Mouse (Mus musculus): ENCODE data around the gene Myom1. TPM values are rescaled to one million over a fixed set of nuclear protein-coding genes. Genes with fewer than 3 reads are reported as not detected.

Gene Myom1
- total RNA-seq, 2 experiments from 2014 or later, result 2.3 to 3.7 TPM

DNA sequence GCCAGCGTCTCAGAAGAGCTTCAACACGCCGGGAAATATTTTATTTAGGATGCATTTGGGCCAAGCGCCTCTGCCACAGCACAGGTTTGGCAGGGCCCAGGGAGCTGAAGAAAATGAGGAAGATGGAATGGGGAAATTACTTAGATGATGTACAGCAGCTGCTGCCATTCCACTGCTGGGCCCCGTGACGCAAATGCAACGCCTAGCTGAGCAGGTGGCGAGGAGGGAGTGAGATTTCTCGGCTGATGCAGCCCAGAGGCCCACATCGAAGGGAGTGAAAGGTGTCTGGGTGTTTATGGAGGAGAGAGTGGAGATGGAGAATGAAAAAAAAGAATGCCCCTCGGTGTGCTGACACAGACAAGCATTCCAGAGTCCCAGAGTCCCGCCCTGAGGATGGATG, 123.1 kb downstream of the Myom1 start:
- intact Hi-C loops (cut with DNase I), result no loop called here
- peak; percentile 50 to 67 for DNase-seq (ENCODE audit: low spot score in 2 of 2)

DNA sequence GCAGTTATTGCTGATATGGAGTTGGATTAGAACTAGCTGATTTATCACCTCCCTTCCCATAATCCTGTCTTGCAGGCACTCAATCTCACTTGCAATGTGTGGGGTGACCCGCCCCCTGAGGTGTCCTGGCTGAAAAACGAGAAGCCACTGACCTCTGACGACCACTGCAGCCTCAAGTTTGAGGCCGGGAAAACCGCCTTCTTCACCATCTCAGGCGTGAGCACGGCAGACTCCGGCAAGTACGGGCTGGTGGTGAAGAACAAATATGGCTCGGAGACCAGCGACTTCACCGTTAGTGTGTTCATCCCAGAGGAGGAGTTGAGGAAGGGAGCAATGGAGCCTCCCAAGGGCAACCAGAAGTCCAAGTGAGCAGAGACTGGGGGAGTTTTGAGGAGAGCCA, 123.6 kb downstream of the Myom1 start:
- DNase-seq (ENCODE audit: low spot score in 2 of 2), result no peak

DNA sequence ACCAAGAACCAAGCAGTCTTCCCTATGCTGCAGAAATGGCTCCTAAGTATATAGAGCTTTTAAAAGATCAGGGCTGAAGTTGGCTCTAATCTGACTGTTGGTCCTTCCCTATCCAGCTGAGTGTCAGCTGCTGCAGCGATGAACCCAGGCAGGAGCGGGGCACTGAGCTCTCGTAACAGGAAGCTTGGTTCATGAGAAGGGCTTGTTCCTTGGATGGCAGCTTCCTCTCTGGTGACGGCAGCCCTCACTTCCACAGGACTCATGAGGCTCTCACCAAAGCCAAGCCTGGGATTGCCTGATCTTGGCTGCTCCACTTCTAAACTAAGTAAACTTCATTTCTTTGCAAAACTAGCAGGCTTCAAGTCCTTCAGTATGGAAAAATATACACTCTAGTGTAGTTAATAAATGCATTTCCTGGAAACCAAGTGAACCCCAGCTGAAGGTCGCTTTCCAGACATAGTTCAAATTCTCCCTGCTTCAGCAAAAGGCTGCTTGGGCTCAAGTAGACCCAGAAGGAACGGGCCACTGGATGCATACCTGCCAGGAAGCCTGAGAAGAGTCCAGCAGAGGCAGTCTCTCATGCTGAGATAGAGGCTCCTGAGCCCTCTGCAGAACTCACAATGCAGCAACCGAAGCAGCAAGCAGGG, 125.2 kb downstream of the Myom1 start:
- intact Hi-C loops (cut with DNase I), result no loop called here

More for the DNA sequence above, 123.6 kb downstream of the Myom1 start:
- intact Hi-C loops (cut with DNase I), result no loop called here

DNA sequence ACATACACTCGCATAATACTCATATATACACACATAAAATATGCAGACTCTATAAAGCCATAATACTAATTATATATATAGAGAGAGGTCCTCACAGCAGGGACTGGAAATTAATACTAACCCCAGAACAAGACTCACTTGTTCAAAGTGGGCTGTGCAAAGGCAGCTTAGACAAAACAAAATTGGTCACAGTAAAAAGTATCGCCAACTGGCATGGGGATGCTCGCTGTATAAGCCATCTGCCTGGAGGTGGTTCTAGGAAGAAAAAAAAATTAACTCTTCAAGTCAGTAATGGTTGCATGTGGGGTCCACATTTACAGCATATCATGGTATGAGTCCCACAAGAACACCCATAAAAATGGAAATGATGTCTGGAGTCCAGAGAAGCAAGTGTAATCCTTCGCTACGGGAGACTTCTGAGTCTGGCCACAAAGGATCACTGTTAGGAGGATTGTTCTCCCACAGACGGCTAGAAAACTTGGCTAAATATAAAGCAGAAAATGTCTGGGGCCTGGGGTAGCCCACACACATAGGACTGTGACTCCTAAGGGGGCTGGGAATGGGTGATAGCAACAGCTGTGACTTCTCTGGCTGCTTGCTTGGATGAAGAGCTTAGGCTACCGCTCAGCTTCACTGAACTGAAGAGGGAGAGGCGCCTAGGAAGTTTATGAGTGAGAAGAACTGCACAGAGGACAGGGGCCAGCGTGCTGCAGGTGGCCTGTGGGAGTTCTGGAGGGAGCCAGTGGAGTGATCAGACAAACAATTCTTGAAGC, 127.2 kb downstream of the Myom1 start:
- DNase-seq (ENCODE audit: low spot score in 2 of 2), result peak; percentile 39 to 66
- intact Hi-C loops (cut with DNase I), result loop anchor here (5.0 kb wide), 1 partner anchor 53 kb away; the partner anchor contains the start of gene Lpin2

More for the DNA sequence above, 125.2 kb downstream of the Myom1 start:
- no peak for DNase-seq (ENCODE audit: low spot score in 2 of 2)

DNA sequence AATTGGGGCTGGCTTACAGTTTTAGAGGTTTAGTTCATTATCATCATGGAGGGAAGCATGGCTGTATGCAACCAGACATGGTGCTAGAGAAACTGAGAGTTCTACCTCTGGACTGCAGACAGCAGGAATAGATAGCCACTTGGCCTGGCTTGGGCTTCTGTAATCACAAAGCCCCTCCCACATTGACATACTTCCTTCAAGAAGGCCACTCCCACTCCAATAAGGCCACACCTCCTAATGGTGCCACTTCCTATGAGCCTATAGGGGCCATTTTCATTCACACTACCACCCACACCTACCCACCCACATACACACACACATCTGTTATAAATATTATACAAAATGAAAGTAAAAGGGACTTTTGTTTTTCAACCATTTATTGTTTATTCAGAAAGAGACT, 129.8 kb downstream of the Myom1 start:
- no peak for DNase-seq (ENCODE audit: low spot score in 2 of 2)
- intact Hi-C loops (cut with DNase I), result loop anchor here (5.0 kb wide), 1 partner anchor 50 kb away; the partner anchor contains the start of gene Lpin2

DNA sequence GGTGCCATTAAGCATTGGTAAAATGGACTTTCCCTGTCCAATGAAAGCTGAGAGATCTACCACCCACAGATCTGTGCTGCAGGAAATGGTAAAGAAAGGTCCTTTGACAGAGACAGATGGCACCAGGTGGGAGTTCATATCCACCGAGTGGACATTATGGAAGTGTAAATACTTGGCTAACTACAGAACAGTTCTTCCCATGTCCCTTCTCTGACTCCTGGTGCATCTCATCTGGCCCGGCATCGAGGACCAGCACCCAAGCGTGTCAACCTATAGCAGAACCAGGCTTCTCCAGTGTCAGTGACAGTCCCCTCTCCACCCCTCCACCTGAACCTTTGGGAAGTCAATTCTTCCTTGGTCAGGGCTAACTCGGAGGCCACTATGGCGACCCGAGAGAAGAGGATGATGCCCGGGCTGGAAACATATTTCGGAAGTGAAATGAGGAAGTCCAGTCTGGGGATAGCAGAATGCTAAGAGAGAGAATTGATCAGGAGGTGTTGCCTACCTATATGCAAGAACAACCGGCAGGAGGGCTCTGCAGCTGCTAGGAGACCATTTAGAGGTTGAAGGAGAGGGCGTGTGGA, 130.5 kb downstream of the Myom1 start:
- intact Hi-C loops (cut with DNase I), result loop anchor here (5.0 kb wide), 1 partner anchor 49 kb away; the partner anchor contains the start of gene Lpin2
- no peak for DNase-seq (ENCODE audit: low spot score in 2 of 2)

DNA sequence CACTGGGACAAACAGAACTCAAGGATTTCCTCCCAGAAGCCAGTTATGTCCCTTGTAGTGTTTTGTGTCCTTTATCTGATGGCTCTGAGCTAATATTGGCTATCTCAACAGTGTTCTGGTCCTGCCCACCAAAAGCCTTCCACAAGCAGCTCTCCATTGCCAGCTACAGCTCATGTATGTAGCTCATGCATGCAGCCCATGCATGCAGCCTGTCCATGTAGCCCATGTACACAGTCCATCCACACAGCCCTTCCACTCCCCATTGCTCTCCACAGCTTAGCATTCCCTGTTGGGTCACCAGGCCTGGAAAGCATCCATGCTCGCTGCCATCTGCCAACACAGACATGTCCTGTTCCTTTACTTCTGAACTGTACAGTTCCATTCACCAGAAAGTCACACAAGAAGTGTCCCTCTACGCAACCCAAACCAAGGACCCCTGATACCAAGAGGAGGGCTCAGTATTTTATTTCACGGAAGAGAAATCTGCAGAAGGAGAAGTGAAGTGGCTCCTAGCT, 132.1 kb downstream of the Myom1 start:
- intact Hi-C loops (cut with DNase I), result loop anchor here (5.0 kb wide), 1 partner anchor 48 kb away; the partner anchor contains the start of gene Lpin2

DNA sequence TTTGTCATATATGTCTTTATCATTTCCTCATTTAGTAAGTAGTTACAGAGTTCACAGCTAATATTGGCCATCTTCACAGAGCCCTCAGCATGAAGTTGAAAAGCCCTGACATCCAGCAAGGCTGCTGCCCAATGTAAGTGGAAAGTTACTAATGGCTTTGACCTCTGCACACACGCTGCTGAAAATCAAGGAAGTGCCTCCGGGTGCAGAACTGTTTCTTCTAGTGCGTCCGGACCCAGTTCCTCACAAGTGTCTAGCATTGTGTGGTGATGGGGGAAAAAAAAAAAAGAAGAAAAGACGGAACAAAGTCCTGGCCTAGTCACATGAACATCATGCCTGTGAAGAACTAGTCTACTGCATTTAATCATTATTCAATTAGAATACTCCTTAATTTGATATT, 132.7 kb downstream of the Myom1 start:
- no peak for DNase-seq (ENCODE audit: low spot score in 2 of 2)
- intact Hi-C loops (cut with DNase I), result no loop called here

More for the DNA sequence above, 132.1 kb downstream of the Myom1 start:
- no peak for DNase-seq (ENCODE audit: low spot score in 2 of 2)

DNA sequence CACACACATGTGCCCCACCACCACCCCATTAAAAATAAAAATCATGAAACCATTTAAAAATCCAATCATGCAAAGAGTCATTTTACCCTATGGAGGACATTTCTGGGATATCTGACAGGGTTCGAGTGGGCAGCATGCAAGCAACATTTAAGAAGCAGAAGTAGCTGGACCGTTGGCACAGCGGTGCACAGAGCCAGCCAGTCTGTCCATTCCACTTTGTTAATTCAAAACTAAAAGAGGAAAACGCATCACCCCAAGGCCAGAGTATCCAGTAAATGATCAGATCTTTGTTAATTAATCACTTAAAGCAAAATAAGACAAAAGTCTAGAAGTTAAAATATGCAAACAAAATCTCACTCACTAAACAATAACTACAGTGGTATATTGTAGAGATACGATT, 133.4 kb downstream of the Myom1 start:
- DNase-seq (ENCODE audit: low spot score in 2 of 2), result no peak
- intact Hi-C loops (cut with DNase I), result no loop called here

DNA sequence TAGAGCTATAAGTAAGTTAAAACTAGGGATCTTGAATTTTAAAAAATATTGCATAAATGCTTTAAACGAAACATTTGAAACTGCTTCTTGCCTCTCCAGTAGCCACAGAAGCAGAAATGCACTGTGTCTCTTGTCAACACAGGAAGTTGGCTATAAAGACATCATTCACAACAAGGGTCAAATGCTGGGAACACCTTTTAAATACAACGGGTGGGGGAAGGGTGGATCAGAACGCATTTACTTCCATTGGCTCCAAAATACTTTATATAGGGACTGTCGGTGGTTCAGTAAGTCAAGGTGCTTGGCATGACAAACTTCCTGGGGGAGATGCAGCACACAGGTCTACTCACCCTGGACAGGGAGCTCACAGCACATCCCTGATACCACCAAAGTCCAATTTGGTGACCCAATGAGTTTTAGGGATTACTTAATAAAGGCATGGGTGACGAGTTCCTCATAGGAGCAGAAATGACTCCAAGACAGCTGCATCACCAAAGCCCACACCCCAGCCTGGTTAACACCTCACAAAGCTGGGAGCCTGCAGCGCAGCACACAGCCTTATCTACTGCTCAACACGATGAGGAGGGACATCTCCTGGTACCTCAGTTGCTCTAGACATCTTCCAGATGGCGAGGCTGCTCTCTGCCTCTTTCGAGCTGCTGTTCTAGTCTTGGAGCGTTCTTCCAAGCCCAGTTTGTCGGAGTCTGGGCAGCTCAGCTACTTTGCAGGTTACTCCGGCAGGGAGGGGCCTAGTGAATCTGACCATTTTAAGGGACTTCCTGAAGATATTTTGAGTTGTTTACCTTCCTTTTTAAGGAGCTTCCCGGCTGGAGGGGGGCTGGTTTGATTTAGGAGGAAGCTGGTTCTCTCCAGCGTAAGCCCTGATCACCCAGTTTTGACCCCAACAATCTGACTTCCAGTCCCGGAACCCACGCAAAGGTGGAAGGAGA, 134.2 kb downstream of the Myom1 start:
- no peak for DNase-seq (ENCODE audit: low spot score in 2 of 2)
- intact Hi-C loops (cut with DNase I), result no loop called here

DNA sequence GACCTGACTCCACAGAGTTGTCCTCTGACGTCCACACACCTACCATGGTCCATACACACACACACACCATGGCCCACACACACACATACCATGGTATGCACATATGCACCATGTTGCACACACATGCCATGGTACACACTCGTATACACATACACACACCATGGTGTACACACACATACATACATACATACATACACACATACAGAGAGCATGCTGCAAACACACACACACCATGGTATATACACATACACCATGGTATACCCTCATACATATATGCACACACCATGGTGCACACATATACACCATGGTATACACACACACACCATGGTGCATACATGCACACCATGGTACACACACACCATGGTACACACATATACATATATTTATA, 134.9 kb downstream of the Myom1 start:
- intact Hi-C loops (cut with DNase I), result no loop called here

DNA sequence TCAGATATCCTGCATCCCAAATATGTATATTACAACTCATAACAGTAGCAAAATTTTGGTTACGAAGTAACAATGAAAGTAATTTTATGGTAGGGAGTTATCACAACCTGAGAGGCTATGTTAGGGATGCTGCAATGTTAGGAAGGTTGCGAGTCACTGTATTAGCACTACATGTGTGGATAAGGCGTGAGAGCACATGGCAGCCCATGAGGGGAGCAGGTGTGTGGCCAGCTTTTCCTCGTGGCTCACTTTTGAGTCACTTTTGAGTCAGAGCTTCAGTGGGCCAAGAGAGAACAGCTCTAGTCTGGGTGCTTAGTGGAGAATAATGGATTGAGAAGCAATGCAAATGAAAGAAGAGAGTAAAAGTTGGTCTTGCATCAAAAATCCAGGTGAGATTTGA, 139.6 kb downstream of the Myom1 start:
- DNase-seq (ENCODE audit: low spot score in 2 of 2), result no peak
- intact Hi-C loops (cut with DNase I), result no loop called here

More for the DNA sequence above, 134.9 kb downstream of the Myom1 start:
- no peak for DNase-seq (ENCODE audit: low spot score in 2 of 2)

DNA sequence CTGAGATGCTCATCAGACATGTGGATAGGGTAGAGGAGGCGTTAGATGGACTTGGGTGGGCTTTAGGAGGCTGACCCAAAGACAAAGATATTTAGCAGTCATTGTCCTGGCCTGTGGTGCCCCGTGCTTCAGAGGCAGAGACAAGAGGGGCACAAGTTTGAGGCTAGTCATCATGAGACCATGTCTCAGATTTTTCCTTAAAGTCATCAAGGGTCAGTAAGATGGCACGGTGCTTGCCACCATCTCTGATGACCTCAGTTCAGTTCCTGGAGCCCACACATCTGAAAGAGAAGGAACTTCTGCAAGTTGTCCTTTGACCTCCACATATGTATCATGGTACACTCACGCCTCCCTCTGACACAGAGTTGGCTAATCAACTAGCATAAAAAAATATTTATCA, 140.7 kb downstream of the Myom1 start:
- intact Hi-C loops (cut with DNase I), result no loop called here
- DNase-seq (ENCODE audit: low spot score in 2 of 2), result no peak

DNA sequence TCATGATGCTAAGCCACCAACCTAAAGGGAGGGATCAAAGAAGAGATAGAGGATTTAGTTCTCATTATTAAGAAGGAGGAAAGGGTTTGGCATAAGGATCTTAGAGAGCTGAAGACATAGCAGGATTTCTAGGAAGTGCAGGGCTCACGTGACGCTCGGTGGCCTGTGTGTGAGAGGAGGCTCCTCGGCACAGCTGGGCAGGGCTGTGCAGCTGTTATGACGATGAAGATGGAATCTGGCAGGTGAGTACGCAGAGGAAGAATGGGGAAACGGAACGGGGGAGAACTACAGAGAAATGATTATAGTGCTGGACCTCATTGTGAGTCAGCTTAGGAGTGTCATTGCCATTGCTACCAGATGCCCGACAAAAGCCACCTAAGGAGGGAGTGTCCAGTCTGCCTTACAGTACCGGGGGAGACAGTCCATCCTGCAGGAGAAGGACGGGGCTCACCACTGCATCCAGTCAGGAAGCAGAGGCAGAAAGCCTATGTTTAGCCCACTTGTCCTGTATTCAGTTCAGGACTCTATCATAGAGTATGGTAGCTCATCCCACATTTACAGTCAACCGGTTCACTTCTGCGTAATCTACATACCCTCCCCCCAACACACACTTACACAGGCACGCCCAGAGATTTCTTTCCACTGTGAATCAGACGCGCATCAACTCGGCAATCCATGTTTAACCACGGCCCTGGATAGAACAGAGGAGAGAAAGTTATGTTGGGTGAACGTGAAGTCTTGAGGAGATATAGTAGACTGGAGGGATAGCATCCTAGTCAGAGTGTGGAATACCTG, 142.1 kb downstream of the Myom1 start:
- no peak for DNase-seq (ENCODE audit: low spot score in 2 of 2)
- intact Hi-C loops (cut with DNase I), result no loop called here

DNA sequence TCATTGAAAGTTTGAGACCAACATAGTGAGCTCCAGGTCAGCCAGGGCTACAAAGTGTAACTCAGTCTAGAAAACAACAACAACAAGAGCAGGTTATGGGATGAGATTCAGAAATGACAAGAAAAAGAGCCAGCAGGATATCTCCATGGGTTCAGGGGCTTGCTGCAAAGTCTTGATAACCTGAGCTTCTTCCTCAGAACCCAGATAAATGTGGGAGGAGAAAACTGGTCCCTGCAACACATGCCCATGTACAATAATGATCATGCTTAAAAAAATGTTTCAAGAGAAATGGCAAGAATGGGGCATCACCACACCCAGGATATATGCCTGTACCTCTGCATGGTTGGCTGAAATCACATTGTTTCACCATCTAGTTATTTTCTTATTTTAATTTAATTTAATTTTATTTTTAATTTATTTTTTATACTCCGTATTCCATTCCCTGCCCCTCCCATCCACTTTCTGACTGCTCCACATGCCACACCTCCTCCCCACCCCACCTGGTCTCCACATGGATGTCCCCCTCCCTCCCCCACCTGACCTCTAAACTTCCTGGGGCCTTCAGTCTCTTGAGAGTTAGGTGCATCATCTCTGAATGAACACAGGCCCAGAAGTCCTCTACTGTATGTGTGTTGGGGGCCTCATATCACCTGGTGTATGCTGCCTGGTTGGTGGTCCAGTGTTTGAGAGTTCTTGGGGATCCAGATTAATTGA, 143.0 kb downstream of the Myom1 start:
- intact Hi-C loops (cut with DNase I), result no loop called here
- no peak for DNase-seq (ENCODE audit: low spot score in 2 of 2)

DNA sequence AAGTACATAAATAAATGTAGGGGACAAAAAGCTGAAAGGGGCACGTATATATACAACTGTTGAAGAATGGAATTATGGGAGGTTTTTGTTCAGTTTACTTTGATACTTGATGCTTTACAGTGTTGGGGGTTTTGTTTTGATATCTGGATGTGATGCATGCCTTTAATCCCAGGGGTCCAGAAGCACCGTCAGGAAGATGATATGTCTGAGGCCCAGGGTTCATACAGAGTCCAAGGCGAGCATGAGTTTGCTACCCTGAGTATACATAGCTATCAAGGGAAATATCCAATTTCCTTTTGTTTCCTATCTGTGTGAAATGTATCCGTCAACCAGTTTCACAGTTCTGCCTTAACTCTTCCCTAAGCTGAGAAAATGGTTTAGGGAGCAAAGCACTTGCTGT, 150.9 kb downstream of the Myom1 start:
- no peak for DNase-seq (ENCODE audit: low spot score in 2 of 2)
- intact Hi-C loops (cut with DNase I), result no loop called here

DNA sequence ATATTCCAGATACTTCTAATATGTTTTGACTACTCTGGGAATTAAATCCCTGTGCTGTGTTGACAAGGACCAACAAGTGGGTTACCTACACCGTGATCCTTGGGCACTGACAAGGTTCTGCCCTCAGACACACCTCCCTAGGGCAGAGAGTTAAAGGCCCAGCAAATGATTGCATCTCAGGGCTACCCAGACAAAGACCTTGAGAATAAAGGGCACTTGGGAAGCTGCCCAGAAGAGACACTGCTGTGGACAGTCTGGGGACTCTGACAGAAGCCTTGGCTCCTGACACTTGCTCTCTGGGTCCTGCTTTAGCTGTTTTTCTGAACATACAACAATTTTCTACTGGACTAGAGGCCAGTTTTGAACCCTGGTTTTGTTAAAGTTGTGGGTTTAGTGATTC, 152.8 kb downstream of the Myom1 start:
- no peak for DNase-seq (ENCODE audit: low spot score in 2 of 2)
- intact Hi-C loops (cut with DNase I), result no loop called here

DNA sequence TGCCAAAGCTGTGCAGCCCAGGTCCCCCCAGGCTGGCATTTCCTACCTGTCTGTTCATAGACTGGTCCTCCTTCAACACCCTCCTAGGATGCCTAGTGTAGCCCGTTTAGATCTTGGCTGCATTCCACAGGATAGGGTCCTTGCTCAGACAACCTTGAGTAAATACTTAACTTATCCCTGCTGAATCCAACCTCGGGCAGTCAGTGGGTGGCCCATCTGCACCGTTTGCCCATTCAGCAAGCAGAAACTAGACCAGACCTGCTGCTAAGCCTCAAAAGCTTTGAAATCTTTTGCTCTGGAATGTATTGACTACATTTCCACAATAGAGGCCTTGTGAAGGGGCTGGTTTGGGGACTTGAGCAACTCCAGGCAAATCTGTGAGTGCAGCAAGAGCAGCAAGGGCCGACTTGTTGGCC, 156.7 kb downstream of the Myom1 start:
- no peak for DNase-seq (ENCODE audit: low spot score in 2 of 2)
- intact Hi-C loops (cut with DNase I), result no loop called here

Data from left cerebral cortex, postnatal 36 days (tissue).